Mouse (Mus musculus) erythroid progenitor cell, adult 5-6 weeks (primary cell): Measurements from ENCODE around the gene Gm28042. TPM values are rescaled to one million over a fixed set of nuclear protein-coding genes. Genes with fewer than 3 reads are reported as not detected.

Experiments
- ATAC-seq: replicated peaks from 2 replicates; pipeline ENCODE4 v1.8.0; 2016; ENCODE audit warnings: moderate number of reproducible peaks, mild to moderate bottlenecking, moderate TSS enrichment, inconsistent platforms; ENCODE audit not compliant: poor library complexity, low FRiP score, severe bottlenecking
- total RNA-seq, 2 experiments: library from RNA; stranded (forward) in 1 of 2; stranded (reverse) in 1 of 2; fragments of 150-400 nt in 1 of 2; fragments of 186-747, 209-891 nt in 1 of 2; gene quantifications; 2 replicates each; pipeline versions ENCODE4 v1.2.3 to v1.2.4; 2015 to 2017; ENCODE audit warnings: low replicate concordance in 2 of 2

The Gm28042 gene
- total RNA-seq, 2 experiments from 2014 or later = not detected

- ATAC-seq = no peak
Observed at GRCm38 (mm10) chr2:120008672-120009071, 18.6 kb upstream of the Gm28042 start.

- 0 out of 2 replicates have a peak, but pooled peaks have one; percentile 51 for ATAC-seq
Observed at GRCm38 (mm10) chr2:120011462-120012200, 15.7 kb upstream of the Gm28042 start.

- ATAC-seq = no peak
Observed at GRCm38 (mm10) chr2:120012924-120013323, 14.4 kb upstream of the Gm28042 start.

- no peak for ATAC-seq
Observed at GRCm38 (mm10) chr2:120013831-120014486, 13.3 kb upstream of the Gm28042 start.

- ATAC-seq = no peak
Observed at GRCm38 (mm10) chr2:120015882-120016281, 11.4 kb upstream of the Gm28042 start.

- no peak for ATAC-seq
Observed at GRCm38 (mm10) chr2:120017599-120017998, 9.7 kb upstream of the Gm28042 start.

- ATAC-seq = no peak
Observed at GRCm38 (mm10) chr2:120024337-120024736, 3.0 kb upstream of the Gm28042 start.

GRCm38 (mm10) chr2:120027950-120028331 lies 648 bp downstream of the Gm28042 start:
- no peak for ATAC-seq

GRCm38 (mm10) chr2:120030380-120030779 lies 3.1 kb downstream of the Gm28042 start:
- ATAC-seq = no peak

GRCm38 (mm10) chr2:120032726-120033467 lies 5.6 kb downstream of the Gm28042 start, which contains the start of gene Pla2g4b:
Pla2g4b (plus strand) TSS chr2:120033417.
- no peak for ATAC-seq

- no peak for ATAC-seq
Observed at GRCm38 (mm10) chr2:120033726-120034125, 6.4 kb downstream of the Gm28042 start.

GRCm38 (mm10) chr2:120037744-120038143 lies 10.5 kb downstream of the Gm28042 start:
- no peak for ATAC-seq

DNA sequence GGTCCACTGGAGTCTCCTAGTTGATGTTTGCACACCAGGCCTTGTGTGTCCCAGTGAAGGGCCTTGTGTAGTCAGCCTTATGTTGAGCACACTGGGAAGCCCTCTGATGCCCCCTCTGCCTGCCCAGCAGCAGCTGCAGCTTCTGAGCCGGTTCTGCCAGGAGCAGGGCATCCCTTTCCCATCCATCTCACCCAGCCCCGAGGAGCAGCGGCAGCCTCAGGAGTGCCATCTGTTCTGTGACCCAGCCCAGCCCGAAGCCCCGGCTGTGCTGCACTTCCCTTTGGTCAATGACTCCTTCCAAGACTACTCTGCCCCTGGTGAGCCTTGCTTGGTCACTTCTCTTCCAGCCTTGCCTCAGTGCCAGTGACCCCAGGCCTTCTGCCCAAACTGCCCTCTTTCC lies 13.7 kb downstream of the Gm28042 start:
- no peak for ATAC-seq

GRCm38 (mm10) chr2:120044101-120044603 lies 16.9 kb downstream of the Gm28042 start:
- no peak for ATAC-seq

DNA sequence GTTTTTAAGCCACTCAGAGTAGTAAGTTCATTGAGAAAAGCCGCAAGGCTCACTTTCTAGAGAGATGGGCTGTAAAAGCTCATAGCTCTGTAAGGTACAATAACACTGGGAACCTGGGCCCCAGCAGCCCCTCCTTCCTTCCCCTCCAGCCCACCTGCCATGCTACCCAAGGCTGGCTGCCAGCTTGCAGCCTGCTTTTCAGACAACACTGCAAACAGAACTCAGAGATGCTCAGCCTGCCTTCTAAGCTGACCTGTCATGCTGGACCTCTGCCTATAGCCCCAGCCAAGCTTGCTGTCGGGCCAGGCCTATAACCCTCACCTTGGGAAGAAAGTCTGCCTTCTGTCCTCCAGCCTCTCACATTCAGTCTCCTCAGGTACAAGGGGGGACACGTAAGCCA lies 17.4 kb downstream of the Gm28042 start:
- no peak for ATAC-seq

DNA sequence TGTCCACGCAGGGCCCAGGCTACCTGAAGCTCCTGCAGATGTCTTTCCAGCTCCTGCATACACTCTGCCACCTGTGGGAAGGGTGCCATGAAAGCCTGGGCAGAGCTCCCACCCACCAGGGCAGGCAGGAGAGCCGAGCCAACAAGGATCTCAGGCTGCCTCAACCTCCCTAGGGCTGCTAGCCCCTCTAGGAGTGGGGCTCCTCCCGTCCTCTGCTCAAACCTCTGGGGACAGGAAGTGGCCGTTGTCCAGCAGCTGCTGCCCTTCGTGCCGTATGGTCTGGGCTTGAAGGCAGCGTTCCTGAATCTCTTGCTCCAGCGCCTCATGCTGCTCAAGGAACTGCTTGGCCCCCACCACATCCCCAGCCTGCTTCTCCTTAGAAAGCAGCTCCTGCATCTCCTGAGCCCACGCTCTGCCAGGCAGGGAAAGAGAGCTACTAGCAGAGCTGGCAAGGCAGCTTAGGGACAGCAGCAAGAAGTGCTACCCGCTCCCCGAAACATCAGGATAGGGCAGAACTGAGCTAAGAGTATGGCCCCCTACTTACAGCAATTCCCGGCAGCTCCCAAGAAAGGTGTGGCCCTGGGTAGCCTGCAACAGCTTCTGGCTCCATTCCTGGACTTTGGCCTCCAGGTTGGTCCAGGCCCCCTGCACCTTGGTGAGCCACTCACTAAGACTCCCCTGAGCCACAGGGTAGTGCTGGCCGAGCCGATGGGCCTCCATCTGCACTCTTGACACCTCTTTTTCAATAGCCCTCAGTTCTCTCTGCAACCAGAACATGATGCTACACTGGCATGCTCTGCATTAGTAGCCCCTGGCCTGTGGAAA lies 19.4 kb downstream of the Gm28042 start:
- ATAC-seq = no peak

- no peak for ATAC-seq
Observed at GRCm38 (mm10) chr2:120048173-120048572, 20.9 kb downstream of the Gm28042 start.

GRCm38 (mm10) chr2:120049632-120050274 lies 22.5 kb downstream of the Gm28042 start:
- ATAC-seq = no peak

- no peak for ATAC-seq
Observed at GRCm38 (mm10) chr2:120051405-120051804, 24.1 kb downstream of the Gm28042 start.
